Mouse (Mus musculus) hematopoietic stem cell, adult 5-6 weeks (primary cell): ENCODE measurements at regions not wholly inside any gene's neighbourhood (a gene's known extent, or its start where the extent isn't known, plus 50 kb on each side); places are given as distances from the start of the nearest gene placed in this dataset.

ENCODE experiments used
- ATAC-seq, 2 experiments: fragments of 125-278 bp in 1 of 2; replicated peaks in 1 of 2; 2 replicates each; pipeline ENCODE4 v1.8.0; 2016 to 2017; ENCODE audit warnings: inconsistent platforms in 2 of 2, mild to moderate bottlenecking in 2 of 2, moderate number of reproducible peaks in 2 of 2, low read depth in 1 of 2, moderate TSS enrichment in 1 of 2; ENCODE audit not compliant: low FRiP score in 2 of 2, poor library complexity in 2 of 2, severe bottlenecking in 2 of 2, insufficient read depth in 1 of 2, low TSS enrichment in 1 of 2

DNA sequence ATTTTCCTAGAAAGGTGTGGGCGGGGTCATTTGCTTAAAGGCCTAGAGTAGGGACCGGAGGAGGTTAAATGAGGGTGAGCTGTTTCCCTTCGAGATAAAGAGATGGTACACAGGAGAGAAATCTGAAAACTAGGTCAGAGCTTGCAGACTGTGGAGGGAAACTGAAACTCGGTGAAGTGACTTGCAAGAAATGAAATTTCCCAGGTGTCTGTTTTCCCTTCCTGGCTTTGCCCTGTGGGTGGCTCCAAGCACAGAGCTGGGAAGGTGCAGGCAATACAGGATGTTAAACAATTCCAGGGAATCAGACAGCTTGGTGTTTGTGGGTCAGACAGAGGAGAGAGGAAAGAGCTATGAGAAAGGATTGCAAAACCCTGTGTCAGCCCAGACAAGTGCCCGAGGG lies 134.3 kb upstream of the Stmnd1 start:
- ATAC-seq, result no peak

DNA sequence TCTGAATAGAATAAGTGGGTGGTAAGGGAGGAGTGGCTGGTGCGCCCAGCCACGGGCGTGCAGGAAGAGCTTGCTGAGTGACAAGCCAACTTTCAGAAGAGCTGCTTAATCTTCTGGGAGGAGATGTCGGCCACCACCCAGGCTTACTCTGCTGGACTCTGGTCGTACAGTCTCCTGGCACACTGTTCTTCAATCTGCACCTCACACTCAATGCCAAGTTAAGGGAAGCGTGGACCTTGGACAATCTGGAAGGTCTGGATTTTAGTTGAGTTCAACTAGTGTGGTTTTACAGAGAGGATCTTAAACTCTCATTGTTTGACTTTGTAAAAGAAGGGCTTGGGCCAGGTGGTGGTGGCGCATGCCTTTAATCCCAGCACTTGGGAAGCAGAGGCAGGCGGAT lies 138.1 kb upstream of the Stmnd1 start:
- ATAC-seq, result no peak

DNA sequence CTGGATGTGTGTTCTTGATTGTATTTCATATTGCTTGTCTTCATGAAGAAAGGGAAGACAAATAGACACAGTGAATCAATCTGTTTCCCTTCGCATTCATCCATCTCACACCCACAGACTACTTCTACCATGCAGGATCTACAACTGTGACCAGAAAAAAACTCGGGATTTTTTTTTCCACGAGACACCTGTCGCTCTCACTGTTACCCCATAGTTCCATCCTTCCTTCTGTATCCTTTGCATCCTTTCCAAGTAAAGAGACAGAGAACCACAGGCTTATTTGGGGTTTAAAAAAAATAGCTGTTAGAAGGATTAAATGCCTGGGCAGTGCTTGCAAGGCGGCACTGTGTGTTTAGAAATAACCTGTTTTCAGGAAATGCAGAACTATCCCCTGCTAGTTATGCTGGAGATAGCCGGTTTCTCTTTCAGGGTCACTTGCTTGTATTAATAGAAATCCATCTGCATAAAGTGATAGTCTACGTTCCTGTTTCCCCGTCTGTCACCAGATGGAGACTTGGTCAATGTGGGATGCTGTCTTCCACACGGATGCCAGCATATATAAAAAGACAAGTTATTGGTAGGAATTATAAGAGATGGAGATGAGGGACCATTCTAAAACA lies 144.2 kb upstream of the Stmnd1 start:
- no peak for ATAC-seq

DNA sequence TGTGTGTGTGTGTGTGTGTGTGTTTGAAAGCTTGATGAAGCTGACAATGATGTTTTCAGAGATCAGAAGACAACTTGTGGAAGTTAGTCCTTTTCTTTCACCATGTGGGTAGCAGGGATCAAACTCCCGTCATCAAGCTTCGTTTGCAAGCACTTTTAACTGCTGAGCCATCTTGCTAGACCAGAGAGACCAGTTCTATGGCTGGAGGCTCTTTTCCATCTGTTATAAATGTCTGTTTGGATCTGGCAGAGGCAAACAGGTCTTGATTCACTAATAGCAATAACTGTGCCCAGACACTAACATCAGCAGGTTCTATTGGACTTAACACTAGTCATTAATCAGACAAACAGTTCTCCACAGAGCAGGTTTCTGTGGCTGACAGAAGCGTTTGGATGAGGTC lies 150.1 kb upstream of the Stmnd1 start:
- ATAC-seq, result no peak

DNA sequence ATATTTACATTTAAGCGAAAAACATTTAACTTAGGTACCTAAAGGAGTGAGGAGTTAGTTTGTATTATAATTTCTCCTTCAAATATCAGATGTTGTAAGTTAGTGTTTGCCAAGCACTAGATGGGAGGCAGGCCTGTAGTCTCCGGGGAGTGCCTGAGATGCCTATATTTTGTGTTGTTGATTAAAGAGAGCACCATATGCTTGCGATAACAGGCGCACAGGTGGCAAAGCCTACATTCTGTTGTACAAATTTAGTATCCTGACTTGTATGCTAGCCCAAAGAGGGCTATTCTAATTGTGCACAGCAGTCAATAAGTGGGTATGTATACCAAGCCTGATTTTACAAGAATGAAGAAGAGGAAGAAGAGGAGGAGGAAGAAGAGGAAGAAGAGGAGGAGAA lies 151.8 kb upstream of the Atxn1 start:
- ATAC-seq, result no peak

DNA sequence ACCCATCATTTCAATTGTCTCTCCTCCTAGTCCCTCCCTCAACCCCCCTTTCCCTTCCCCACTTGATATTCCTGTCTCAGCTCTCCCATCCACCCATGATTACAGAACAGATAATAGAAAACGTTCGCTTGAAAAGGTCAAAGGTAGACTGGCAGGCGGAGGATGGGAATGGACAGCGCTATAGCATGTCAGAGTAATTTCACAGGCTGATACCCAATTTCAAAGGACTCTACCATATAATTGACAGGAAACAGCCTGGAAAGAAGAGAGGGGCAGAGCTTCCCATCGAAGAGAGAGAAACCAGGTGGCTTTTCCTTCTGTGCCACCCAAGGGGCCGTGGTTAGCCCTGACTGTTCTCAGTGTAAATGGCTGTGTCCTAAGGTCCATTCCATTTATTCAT lies 140.2 kb upstream of the Atxn1 start:
- no peak for ATAC-seq

DNA sequence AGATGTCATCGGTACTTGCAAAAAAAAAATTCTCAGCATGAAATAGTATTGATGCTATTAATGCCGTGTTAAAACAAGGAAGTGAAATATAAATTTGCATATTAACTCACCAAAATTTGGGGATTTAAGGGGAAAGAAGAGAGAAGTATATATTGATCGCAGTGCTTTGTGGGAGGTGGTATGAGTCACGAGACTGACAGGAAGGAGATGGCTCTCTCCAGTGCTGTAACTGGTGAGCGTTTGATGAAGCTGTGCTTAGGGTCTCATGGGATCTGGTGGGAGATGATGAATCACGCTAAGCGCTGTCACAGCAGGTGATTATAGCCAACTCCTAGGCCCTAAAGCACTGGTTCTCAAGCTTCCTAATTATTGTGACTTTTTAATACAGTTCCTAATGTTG lies 133.8 kb upstream of the Atxn1 start:
- ATAC-seq, result no peak

DNA sequence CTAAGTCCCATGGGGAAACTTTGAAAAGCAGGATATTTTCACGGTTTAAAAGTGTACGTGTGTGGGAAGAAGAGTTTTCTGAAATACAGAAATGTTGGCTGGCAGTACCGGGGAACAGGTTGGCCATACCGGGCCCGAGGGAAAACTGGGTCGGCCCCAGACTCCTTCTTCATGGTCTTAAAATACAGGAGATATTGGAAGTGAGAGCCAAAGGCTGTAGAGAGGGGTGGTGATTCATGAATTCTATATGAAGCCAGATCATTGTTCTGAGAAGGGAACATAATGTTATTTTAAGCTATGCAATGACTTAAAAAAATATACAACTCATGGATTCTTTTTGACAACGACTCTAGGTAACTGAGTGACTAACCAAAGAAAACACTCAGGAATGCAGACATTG lies 133.3 kb upstream of the Atxn1 start:
- no peak for ATAC-seq

DNA sequence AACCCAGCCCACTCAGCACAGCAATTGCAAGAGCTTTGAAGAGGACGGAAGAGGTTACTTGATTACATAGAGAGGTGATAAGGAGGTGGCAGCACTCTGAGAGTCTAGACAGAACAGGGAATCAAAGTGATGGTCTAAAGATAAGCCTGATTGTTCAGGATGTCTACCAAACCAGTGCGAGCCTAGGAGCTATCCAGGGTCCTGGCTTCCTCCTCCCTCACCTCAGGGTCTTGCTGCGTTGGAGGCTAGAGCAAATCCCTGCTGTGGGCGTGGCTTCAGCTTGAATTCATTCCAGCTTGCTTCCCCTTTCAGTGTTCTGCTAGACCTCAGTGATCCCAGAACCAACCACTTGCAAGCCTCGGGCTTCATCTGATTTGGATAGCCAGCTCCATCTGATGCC lies 132.2 kb upstream of the Atxn1 start:
- ATAC-seq, result peak; percentile 77 to 85

DNA sequence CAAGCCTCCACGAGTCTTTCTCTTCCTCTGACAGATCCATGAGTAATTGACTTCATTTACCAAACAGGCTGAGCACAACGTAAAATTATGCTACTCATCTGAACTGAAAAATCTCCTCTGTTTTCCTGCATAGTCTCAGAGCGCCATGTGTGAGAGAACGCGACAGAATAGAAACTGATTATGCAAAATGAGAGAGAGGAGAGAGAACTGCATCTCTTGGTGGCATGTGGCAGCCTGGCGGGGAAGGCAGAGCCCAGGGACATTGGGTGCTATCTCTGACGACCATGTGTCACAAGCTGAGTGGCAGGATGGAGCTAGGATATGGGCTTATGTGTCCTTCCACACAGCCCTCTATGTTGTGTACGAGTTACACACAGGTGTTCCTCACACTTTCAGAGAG lies 131.6 kb upstream of the Atxn1 start:
- no peak for ATAC-seq

DNA sequence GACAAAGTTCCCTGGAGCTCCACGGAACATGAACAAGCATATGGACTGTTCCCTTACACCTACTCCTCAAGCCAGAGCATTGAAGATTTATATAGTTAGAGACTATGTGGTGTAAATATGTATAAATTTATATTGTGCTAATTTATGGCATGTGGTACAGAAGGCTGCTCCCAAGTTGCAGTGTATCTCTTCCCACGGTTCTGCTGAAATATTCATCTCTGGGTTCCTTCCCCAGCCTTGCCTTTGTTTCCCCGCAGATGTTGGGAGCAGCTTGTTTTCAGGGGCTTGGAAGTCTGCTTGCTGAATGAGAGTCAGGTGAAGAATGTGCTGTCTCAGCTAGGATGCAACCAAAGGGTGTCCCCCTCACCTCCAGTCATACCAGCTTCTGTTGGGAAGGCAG lies 128.0 kb upstream of the Atxn1 start:
- ATAC-seq, result no peak

DNA sequence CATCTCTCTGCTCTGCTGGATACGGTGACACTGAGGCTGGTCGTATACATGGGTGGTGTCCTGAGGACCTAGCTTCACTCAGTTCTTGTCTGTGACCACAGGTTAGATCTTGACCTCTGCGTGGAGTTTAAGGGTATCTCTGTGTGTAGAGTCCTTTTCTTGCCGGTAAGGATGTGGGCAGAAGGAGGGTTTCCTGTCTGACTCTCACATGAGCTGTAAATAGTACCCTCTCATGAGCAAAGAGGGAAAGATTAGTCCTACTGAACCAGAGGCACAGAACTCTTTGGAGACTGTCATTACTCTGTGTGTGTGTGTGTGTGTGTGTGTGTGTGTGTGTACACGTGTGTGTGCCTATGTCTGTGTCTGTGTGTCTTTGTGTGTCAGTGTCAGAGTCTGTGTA lies 126.3 kb upstream of the Atxn1 start:
- peak; percentile 62 to 65; a peak in 3 of 4 replicates for ATAC-seq

DNA sequence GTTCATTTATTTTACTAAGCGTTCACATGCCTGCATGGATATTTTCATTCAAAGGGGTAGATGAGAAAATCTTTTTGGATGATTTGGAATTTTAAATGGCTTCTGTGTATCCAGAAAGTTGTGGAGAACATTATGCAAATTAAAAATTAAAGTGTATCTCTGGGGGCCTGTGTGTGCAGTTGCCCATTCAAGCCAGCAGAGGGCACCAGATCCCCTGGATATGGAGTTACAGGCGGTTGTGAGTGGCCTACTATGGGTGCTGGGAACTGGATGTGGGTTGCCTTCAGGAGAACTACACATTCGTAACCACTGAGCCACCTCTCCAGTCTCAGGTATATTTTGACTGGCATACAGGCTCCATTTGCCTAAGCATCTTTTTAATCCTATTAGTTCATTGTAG lies 123.4 kb upstream of the Atxn1 start:
- no peak for ATAC-seq

DNA sequence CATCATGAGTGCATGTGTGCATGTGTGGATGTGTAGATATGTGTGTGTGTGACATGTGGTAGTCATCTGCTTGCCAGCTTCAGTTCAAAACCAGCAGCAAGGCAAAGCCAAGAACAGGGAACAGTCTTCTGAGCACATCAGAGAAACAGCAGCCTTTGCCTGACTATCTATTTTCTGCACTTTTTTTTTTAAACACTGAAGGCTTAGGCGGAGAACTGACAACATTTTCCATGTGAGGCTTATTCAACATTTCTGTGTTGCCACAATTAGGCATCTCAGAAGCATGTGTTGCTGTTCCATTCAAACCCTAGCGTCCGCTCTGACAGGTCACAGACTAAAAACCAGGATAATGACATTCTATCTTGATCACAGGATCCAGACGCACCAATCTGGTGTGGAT lies 122.9 kb upstream of the Atxn1 start:
- no peak for ATAC-seq

DNA sequence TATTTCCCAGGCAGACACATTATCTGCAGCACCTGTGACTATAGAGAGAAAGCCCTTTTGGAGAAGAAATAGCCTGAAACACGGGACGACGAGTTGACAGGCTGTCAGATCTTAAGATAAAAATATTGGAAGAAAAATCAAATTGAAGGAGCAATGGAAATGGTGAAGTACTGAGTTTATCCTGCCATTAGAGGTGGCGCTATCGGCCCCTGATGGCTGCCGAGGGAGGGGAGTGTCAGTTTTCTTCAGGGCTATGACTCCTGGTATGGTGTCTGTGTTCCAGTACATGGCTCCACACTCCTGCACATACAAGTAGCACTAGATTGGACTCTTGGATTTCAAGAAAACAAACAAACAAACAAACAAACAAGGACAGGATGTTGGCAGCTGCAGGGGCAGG lies 112.1 kb upstream of the Atxn1 start:
- ATAC-seq, result no peak

DNA sequence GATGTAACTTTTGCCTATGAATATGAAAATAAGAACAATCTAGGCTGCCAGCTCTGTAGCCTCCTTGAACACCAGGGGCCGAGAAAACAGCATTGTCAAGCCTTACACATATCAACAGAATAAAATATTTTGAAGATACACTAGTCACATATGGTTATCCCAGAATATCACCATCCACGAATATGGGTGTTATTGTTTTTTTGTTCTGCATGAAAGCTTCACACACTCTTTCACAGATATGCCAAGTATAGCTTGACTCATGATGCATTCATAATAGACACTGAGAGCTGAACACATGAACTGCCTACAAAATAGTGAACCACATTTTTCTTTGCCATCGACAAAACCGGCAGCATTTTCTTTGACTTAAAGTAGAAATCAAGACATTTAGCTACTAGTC lies 106.9 kb upstream of the Atxn1 start:
- ATAC-seq, result no peak

DNA sequence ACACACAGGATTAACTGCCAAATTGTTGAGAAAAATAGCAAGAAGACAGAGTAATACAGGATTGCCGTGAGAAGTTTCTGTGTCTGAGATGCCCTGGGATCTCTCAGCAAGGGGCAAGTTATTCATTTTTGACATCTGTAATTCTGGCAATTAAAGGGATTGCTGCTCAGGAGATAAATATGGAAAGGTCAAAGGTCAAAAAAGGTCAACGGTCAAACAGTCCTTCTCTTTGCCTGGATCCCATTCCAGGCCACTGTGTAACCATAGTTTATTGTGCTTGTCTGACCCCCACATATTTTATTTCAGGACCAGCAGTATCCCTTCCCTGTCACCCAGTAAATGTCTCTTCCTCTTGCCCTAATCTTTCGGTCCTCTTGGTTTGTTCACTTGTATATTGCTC lies 104.8 kb upstream of the Atxn1 start:
- no peak for ATAC-seq

DNA sequence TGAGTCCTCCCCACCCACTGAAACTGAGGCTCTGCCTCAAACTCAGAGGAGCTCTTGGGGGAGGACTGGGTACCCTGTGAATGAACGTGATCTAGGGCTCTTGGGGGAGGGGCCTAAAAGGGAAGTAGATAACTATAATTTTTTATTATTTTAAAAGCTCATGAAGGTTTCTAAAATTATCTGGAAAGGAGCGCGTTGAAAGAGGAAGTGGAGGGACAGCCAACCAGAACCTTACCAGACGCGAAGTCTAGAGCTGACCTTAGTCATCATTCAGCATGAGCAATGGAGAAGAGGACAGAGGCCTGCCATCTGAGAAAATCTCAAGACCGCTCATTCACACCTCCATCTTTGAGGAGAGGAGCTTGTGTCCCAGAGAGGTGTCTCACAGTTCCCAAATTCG lies 98.0 kb upstream of the Atxn1 start:
- peak; percentile 27 to 32; a peak in 1 of 4 replicates for ATAC-seq

DNA sequence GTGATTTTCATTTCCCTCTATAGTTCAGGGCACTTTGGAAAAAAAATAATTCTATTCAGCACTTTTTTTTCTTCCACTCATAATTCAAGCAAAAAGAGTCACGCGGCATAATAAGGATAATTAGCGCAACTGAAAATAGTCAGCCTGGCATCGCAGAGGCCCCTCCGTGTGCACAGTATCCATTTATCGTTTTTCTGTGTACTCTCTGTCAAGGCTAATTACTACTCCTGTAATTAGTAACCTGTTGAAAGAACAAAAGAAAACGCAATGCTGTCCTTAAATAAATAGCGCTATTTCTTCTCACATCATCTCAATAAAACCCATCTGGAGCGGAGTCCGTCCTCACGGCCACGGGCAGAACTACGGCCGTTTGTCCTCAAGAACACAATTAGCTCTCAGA lies 95.1 kb upstream of the Atxn1 start:
- no peak for ATAC-seq

DNA sequence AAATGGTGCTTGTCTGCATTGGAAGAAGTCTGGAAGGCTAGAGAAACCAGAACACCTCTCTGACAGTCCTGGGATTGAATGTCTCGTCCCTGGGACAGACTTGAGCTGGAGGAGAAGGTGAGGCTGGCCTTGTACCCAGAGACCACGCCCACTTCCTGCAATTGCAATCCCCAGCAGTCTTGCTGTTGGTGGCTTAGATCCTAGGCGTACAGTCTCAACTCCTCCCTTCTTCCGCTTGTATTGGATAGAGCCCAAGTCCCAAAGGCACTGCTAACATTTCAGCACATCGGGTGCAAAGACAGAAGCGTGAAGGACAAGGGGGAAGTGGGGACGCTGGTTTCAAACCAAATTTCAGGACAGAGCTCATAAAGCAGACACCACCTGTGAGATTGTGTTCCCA lies 94.1 kb upstream of the Atxn1 start:
- peak; percentile 73 to 82; a peak in 3 of 4 replicates for ATAC-seq
